Mouse (Mus musculus) frontal cortex, postnatal 25 days (tissue): ENCODE results near the gene Zfp366.

Experiments
- DNase-seq, 2 experiments: peaks; one replicate each; pipeline ENCODE4 v3.0.0; 2022; ENCODE audit warnings: low spot score in 2 of 2

The Zfp366 gene

GRCm38 (mm10) chr13:99186138-99186853 lies 1.7 kb downstream of the Zfp366 start:
- no peak for DNase-seq

DNA sequence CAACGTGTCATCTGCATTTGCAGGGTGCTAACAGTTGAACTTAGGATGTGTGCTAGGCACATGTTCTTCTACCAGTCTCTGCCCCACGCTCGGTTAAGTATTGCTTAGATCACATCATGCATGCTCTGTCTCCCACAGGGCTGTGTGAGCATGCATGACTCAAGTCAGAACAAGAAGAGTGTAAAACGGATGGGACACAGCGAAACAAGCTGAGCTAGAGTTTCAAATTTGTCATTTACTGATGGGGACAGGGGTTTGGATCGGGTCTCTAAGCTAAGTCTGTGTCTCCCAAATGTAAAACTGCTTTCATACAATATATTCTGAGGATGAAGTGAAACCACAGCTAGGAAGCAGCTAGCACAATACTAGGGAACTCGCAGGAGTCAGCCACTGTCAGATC lies 2.2 kb downstream of the Zfp366 start:
- DNase-seq, result no peak

GRCm38 (mm10) chr13:99187456-99187855 lies 2.8 kb downstream of the Zfp366 start:
- DNase-seq, result no peak

DNA sequence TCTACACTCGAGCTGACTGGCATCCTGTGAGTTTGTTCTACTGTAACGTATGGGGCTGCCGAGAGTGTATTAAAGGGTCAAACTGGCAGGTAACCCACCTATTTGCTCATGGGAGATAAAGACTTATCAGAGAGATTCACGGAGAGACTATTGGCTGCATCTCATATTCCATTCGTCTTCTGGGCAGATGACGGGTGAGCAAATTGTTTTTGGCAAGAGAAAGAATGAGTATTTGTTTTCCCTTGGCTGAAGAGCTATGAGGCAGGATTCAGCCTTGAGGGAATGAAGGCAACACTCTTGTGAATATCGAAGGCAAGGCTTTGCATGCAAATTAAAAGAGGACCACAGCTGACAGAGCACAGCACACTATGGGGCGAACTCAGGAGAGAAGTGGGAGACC lies 4.0 kb downstream of the Zfp366 start:
- no peak for DNase-seq

DNA sequence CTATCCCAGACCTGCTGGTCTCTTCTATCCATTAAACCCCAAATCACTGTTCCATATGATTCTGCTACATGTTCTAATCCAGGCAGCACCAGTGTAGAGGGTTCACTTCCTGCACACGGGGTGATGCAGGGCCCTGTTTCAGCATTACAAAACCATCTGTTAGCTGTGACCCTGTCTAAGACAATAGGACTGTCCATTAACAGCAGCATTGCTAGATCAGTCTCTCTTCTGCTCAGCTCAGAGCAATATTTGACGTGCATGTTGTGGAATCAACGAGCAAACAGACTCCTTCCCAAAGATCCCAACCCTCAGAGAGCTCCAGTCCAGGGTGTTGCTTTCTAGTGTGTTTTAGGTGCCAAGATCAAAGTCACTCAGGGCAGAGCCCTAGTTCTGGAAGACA lies 5.0 kb downstream of the Zfp366 start:
- no peak for DNase-seq

DNA sequence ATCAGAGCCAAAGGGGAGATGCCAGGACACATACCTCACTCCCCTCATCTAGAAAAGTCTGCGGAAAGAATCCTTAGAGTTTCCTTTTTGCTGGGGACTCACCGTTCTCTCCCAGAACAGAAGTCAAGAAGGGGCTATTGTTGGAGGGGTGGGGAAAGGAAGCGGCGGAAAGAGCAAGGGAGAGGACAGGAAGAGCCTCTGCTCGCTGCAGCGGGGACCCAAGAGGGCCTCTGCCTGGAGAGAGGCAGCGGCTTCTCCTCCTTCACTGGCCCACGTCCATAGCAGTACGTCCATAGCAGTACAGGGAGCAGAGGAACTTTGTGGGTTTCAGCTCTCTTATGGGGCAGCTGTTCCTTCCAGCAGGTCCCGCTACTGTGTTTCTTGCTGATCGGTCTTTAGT lies 5.8 kb downstream of the Zfp366 start:
- DNase-seq, result no peak

DNA sequence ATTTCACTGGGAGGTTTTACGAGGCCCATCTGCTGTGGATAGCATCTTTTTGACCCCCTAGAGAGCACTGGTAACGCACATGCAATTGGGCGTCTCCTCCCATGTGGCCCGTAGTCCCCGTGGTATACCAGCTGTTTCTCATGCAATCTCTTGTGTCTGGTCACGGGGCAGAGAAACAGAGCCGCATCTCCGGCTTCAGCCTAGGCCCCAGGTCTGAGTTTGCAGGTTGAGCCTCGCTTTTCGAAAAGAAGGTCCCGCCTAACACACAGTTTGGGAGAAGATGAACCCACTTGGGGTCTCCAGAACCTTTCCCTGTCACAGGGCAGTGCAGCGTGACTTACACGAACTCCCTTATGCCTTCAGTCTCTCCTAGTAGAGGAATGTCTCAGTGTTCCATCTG lies 6.4 kb downstream of the Zfp366 start:
- no peak for DNase-seq

GRCm38 (mm10) chr13:99196314-99196713 lies 11.7 kb downstream of the Zfp366 start:
- no peak for DNase-seq

- DNase-seq, result no peak
These were observed 12.2 kb downstream of the Zfp366 start for GRCm38 (mm10) chr13:99196865-99197264.

DNA sequence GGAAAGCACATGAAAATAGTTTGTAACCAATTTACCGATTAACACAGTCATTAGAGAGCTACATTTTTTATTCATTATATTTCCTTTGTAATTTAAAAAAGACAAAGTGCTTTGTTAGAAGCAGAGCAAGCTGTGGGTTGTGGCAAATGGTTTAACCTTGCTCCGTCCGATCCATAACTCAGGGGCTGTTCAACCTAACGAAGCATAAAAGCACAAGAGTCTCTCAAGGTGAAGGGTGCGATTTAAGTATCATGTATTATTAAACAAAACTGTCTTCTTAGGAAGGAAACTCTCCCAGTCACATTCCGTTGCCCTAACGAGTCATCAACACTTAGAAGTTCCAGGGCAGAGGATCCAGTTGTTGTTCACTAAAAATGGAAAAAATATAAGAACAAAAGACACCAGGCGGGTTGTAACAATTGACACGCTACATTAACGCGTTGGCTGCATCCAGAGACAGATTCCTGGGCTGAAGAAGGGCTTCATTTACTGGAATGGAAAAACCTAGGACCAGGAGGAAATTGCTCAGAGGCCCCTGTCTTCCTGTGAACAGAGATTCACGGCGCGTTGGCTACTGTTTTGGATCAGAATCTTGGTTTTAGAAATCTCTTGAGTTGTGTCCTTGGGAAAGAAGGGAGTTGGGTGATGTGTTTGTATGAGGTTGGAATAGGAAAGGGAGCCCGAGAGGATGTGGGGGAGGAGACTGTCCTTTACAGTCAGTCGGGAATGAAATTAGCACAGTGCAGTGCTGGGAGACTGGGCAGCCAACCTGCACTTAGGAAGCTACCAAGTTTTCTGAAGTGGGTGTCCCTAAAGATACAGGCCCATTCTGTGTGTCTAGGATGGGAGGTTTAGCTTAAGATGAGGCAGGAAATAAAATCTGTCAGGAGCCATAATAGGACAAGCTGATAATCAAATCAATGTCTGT lies 17.3 kb downstream of the Zfp366 start:
- DNase-seq, result no peak

GRCm38 (mm10) chr13:99207214-99207613 lies 22.6 kb downstream of the Zfp366 start:
- DNase-seq, result no peak

DNA sequence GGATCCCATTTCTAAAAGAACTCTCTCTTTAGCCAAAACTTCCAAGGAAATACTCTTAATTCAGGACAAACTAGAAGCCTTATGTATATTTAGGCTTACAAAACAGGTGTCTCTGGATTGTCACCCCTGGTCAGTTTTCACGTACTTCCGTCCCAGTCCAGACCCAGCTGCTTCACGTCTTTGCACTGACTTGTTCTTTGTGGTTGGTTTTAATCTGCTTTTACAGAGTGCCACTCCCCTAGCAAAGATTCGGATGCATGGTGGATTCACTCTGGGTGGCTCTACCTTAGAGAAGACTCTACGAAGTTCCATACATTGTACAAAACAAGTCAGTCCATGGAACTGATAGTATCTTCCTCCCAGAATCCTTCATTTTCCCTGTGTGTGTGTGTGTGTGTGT lies 25.2 kb downstream of the Zfp366 start:
- no peak for DNase-seq

GRCm38 (mm10) chr13:99210837-99211236 lies 26.2 kb downstream of the Zfp366 start:
- no peak for DNase-seq

DNA sequence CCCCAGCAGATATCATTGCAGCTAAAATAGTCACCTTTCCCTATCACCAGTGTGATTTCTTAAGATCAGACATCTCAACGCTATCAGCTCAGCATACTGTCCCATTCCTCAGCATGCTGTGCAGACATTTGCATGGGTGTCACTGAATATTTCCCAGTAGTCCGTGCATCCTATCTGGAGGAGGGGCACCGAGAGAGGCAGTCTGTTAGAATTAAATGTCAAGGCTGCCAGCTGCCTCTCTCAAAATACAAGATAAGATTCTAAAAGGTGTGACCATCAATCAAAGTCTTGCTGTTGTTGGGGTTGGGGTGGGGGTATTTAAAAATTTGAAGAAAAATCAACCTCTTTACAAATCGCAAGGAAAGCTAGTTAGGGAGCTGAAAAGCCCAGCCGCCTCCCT lies 28.4 kb downstream of the Zfp366 start:
- no peak for DNase-seq

GRCm38 (mm10) chr13:99216005-99216404 lies 31.4 kb downstream of the Zfp366 start:
- DNase-seq, result no peak

DNA sequence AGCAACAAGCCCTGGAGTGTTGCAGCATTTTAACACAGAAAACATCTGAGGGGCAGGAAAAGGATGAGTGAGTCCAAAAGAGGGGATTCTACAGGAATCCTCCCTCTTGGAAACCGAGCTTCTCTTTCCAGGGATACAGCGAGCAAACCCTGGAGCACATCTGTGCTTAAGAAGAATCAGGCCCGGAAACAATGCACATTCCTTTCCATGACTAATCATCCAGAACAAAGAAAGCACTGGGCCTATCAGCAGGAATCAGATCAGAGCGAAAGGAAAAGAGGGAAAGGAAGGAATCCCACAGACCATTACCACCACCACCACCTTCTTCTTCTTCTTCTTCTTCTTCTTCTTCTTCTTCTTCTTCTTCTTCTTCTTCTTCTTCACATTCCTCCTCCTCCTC lies 33.4 kb downstream of the Zfp366 start:
- DNase-seq, result no peak

DNA sequence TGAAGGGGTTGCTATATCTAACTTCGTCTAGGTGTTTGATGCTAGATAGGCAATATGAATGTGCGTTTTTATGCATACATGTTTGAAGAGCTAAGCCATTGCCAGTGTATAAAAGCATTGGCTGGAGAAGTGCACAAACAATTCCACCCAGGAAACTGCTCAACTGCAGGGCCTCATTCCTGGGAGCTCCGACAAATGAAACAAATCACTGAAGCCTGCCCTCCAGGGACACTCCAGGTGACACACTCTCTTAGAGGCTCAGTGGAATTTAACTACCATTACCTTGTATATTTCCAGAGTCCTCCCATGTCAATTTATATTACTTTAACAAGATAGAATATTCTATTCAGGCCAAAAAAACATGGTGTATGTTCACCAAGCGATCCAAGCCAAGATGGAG lies 35.0 kb downstream of the Zfp366 start:
- DNase-seq, result no peak

- DNase-seq, result no peak
These were observed 37.4 kb downstream of the Zfp366 start for GRCm38 (mm10) chr13:99221996-99222395.

GRCm38 (mm10) chr13:99222476-99222875 lies 37.9 kb downstream of the Zfp366 start:
- DNase-seq, result no peak

DNA sequence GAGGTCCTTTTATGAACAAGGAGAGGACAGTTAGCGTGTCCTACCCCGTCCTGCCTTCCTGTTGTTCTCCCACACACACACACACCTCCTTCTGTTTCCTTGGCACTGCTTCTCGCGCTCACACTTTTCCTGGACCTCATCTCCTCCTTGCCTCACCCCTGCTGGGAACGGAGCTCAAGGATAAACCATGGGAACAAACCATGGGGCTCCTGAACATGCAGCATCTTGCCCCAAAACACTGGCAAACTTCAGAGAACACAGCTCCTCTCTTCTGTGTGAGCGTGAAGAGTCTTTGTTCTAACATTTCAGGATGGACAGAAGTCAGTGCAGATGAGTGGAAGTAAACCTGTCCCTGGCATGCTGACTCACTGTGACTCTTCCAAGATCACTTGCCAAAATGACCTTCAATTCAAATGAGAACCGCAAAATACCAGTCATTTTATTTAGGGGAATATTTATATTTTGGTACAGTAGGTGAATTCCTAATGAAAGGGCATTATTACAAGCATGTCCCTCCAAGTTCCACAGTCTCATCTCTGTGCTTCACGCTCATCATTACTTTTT lies 38.8 kb downstream of the Zfp366 start:
- DNase-seq, result no peak

DNA sequence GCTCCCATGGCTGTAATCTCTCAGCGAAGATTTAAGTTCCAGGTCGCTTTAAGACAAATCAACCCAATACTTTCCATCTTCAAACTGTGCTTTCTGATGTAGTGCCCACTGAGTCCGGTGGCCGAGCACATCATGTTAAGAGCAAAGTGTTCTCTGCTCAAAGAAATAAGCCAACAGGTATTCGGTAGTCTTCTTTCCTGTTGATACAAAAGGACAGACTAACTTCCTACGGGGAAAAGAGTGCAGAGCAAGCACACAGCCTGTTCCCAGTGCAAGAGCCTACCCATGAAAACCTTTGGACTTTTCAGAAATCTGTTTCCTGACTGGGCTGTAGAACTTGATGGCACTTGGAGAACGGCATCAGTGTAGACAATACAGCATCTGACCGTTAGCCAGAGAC lies 39.3 kb downstream of the Zfp366 start:
- no peak for DNase-seq

GRCm38 (mm10) chr13:99225374-99226240 lies 41.0 kb downstream of the Zfp366 start:
- no peak for DNase-seq
